Comparison of ENCODE assay signal across 8 mouse cellular contexts in the genomic region with DNA sequence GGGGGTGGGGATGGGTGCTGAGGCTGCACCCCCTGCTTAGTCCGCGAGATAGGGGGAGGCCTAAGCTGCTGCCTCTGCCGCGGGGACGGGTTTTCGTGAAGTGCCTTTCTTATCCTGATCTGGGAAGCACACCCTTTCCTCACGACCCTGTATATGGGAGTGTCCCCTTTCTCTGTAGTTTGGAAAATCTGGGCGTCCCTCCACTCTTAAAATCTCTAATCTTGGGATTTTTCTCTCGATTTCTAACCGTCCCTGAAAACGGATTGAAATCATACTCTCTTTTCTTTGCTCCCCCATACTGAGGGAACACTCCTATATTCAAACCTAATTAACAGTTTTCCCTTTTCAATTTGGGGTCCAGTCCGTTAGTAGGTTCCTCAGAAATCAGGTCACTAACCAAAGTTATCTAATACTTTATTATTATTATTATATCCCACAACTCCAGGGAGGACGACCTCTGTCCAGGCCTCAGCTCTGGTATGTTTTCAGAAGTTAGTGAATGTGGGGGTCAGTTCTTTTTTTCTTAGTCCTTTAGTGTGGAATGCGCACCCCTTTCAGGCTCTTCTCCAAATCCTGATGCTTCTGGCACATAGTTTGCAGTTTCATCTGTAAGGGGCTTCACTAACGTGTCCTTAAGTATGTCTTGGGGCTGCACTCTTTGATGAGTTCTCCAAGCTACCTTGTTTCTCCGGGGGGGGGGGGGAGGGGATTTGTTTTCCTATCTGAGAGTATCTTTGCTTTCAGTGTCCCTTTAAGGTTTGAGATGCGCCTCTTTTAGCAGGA. TPM values are rescaled to one million over a fixed set of nuclear protein-coding genes. Genes with fewer than 3 reads are reported as not detected.
DNase-seq lines count a peak whose midpoint lies in the region; ATAC-seq and TF ChIP-seq lines count a peak whose summit lies in the region.

No protein-coding gene starts in this region.

- H3K27me3 ChIP-seq in heart, embryonic 14.5 days (ENCODE audit: control insufficient read depth, insufficient read depth, low read length): no peaks in the 10 kb centered on the region
- no peaks in the 10 kb centered on the region for H3K27me3 ChIP-seq in hindbrain, embryonic 13.5 days
- H3K27me3 ChIP-seq in midbrain, embryonic 14.5 days (ENCODE audit: control insufficient read depth, insufficient read depth, low read length): no peaks in the 10 kb centered on the region

- no peak for ATAC-seq in heart, embryonic 14.5 days (ENCODE audit: insufficient number of reproducible peaks, insufficient read depth, low FRiP score, low read depth)
- ATAC-seq in hindbrain, embryonic 13.5 days (ENCODE audit: low FRiP score): no peak
- no peak for ATAC-seq in midbrain, embryonic 14.5 days (ENCODE audit: low FRiP score, low TSS enrichment)

- no peaks in the 10 kb centered on the region for H3K9me3 ChIP-seq in heart, embryonic 14.5 days (ENCODE audit: control insufficient read depth, low read length)
- no peaks in the 10 kb centered on the region for H3K9me3 ChIP-seq in hindbrain, embryonic 13.5 days
- no peaks in the 10 kb centered on the region for H3K9me3 ChIP-seq in midbrain, embryonic 14.5 days (ENCODE audit: control insufficient read depth, low read length)

- H3K4me2 ChIP-seq in heart, embryonic 14.5 days (ENCODE audit: low read length): peak overlapping the region; percentile 68
- peak overlapping the region; percentile 71 for H3K4me2 ChIP-seq in hindbrain, embryonic 13.5 days
- peak overlapping the region; percentile 80 for H3K4me2 ChIP-seq in midbrain, embryonic 14.5 days (ENCODE audit: low read length)

- 3% methylated on average over 17 of the region's 17 CpGs for WGBS in heart, embryonic 14.5 days
- 5% methylated on average over 17 of the region's 17 CpGs for WGBS in bone marrow, adult 2 months
- WGBS in hindbrain, embryonic 13.5 days: 5% methylated on average over 17 of the region's 17 CpGs
- 8% methylated on average over 17 of the region's 17 CpGs for WGBS in midbrain, embryonic 14.5 days

- TF ChIP-seq CTCF in bone marrow, adult 2 months (IDR thresholded peaks at IDR 0.05; ENCODE audit: control insufficient read depth, insufficient read depth, low read length): no peak

- H3K4me3 ChIP-seq in heart, embryonic 14.5 days (ENCODE audit: control insufficient read depth in 1 of 2, insufficient read depth in 1 of 2, low read depth in 1 of 2, low read length in 2 of 2): peak overlapping the region; percentile 62 to 63
- H3K4me3 ChIP-seq in bone marrow, adult 2 months (replicated peaks; ENCODE audit: control insufficient read depth, low read depth, low read length): peak overlapping the region; percentile 98
- H3K4me3 ChIP-seq in hindbrain, embryonic 13.5 days: peak overlapping the region; percentile 73
- H3K4me3 ChIP-seq in midbrain, embryonic 14.5 days (replicated peaks; ENCODE audit: low read depth, low read length): peak overlapping the region; percentile 75

- peaks cover 9 to 30% of the 10 kb centered on the region in 2 experiments; a peak in 3 of 4 replicates for H3K4me1 ChIP-seq in heart, embryonic 14.5 days (ENCODE audit: control insufficient read depth in 2 of 2, insufficient read depth in 2 of 2, low read length in 2 of 2)
- H3K4me1 ChIP-seq in bone marrow, adult 2 months (ENCODE audit: control insufficient read depth, insufficient read depth, low read length): peaks cover 1% of the 10 kb centered on the region; the same call in 1 of the 2 replicates
- peaks cover 38% of the 10 kb centered on the region for H3K4me1 ChIP-seq in hindbrain, embryonic 13.5 days (replicated peaks)
- peaks cover 7% of the 10 kb centered on the region for H3K4me1 ChIP-seq in midbrain, embryonic 14.5 days (ENCODE audit: control insufficient read depth, insufficient read depth, low read length)

- DNase-seq in heart, adult 18-20 months: no peak
- DNase-seq in midbrain, embryonic 14.5 days: peak; percentile 14
- DNase-seq in right cerebral cortex, adult 18-20 months: no peak
- no peak for DNase-seq in urinary bladder, postnatal 4 days (ENCODE audit: low spot score in 2 of 2)
- DNase-seq in layer of hippocampus, postnatal 36 days: no peak

- H3K9ac ChIP-seq in heart, embryonic 14.5 days (ENCODE audit: low read length): peak overlapping the region; percentile 86
- peak overlapping the region; percentile 87 for H3K9ac ChIP-seq in hindbrain, embryonic 13.5 days
- peak overlapping the region; percentile 78 for H3K9ac ChIP-seq in midbrain, embryonic 14.5 days (replicated peaks; ENCODE audit: low read length)

- H3K36me3 ChIP-seq in heart, embryonic 14.5 days (ENCODE audit: control insufficient read depth, insufficient read depth, low read length): 0 out of 2 replicates have a peak, but pooled peaks cover 8% of the 10 kb centered on the region
- H3K36me3 ChIP-seq in hindbrain, embryonic 13.5 days: peaks cover 3% of the 10 kb centered on the region; the same call in 1 of the 2 replicates
- peaks cover 8% of the 10 kb centered on the region; the same call in 1 of the 2 replicates for H3K36me3 ChIP-seq in midbrain, embryonic 14.5 days (ENCODE audit: control insufficient read depth, insufficient read depth, low read length)

- peak overlapping the region; percentile 60 to 96 for H3K27ac ChIP-seq in heart, embryonic 14.5 days (replicated peaks in 1 of 2; ENCODE audit: control insufficient read depth in 1 of 2, insufficient read depth in 1 of 2, low read depth in 2 of 2, low read length in 2 of 2)
- H3K27ac ChIP-seq in bone marrow, adult 2 months (ENCODE audit: control insufficient read depth, insufficient read depth, low read depth, low read length, poor library complexity): peak overlapping the region; percentile 99
- H3K27ac ChIP-seq in hindbrain, embryonic 13.5 days: peak overlapping the region; percentile 97
- H3K27ac ChIP-seq in midbrain, embryonic 14.5 days (replicated peaks; ENCODE audit: low read depth, low read length): peak overlapping the region; percentile 96

- no peak for TF ChIP-seq POLR2A in bone marrow, adult 2 months (IDR thresholded peaks at IDR 0.05; ENCODE audit: borderline replicate concordance, control insufficient read depth, low read depth, low read length)

RNA-seq across cellular contexts. Expression of a gene that starts 1.1 kb away (rescaled TPM):
- 44.6 and 51.3 TPM in 2 replicates for polyA plus RNA-seq in heart, embryonic 14.5 days (2014; fragmentation: Nextera tagmentation; extraction: Ambion mirVana)
- 10 to 100 TPM; 22.8 to 24.8 TPM for total RNA-seq in heart, adult 18-20 months (2021)
- 11.9 and 20.8 TPM in 2 replicates for polyA plus RNA-seq in bone marrow, adult 2 months (2011; ENCODE audit: insufficient read depth, insufficient read length, low replicate concordance, missing spikeins)
- 102 and 107 TPM in 2 replicates for polyA plus RNA-seq in hindbrain, embryonic 13.5 days (2015; fragmentation: Nextera tagmentation; extraction: Ambion mirVana)
- polyA plus RNA-seq in midbrain, embryonic 14.5 days (2014; fragmentation: Nextera tagmentation; extraction: Ambion mirVana): 110 and 120 TPM in 2 replicates
- 100 to 1,000 TPM in 1 of 2 experiments, 10 to 100 TPM in 1; 94.5 to 101 TPM for total RNA-seq in layer of hippocampus, postnatal 36 days (2021)

RNA-seq across cellular contexts. Expression of a gene that starts 17.3 kb away (rescaled TPM):
- polyA plus RNA-seq in heart, embryonic 14.5 days (2014; fragmentation: Nextera tagmentation; extraction: Ambion mirVana): 407 and 423 TPM in 2 replicates
- 100 to 1,000 TPM; 143 to 154 TPM for total RNA-seq in heart, adult 18-20 months (2021)
- 221 and 329 TPM in 2 replicates for polyA plus RNA-seq in bone marrow, adult 2 months (2011; ENCODE audit: insufficient read depth, insufficient read length, low replicate concordance, missing spikeins)
- 563 and 565 TPM in 2 replicates for polyA plus RNA-seq in hindbrain, embryonic 13.5 days (2015; fragmentation: Nextera tagmentation; extraction: Ambion mirVana)
- polyA plus RNA-seq in midbrain, embryonic 14.5 days (2014; fragmentation: Nextera tagmentation; extraction: Ambion mirVana): 484 and 514 TPM in 2 replicates
- 100 to 1,000 TPM; 318 to 371 TPM for total RNA-seq in layer of hippocampus, postnatal 36 days (2021)

RNA-seq across cellular contexts. Expression of a gene that starts 53.3 kb away (rescaled TPM):
- 63.8 and 64.8 TPM in 2 replicates for polyA plus RNA-seq in heart, embryonic 14.5 days (2014; fragmentation: Nextera tagmentation; extraction: Ambion mirVana)
- total RNA-seq in heart, adult 18-20 months (2021): 10 to 100 TPM; 93.7 to 97.1 TPM
- polyA plus RNA-seq in bone marrow, adult 2 months (2011; ENCODE audit: insufficient read depth, insufficient read length, low replicate concordance, missing spikeins): 13.1 and 24.7 TPM in 2 replicates
- polyA plus RNA-seq in hindbrain, embryonic 13.5 days (2015; fragmentation: Nextera tagmentation; extraction: Ambion mirVana): 30.0 and 35.7 TPM in 2 replicates
- polyA plus RNA-seq in midbrain, embryonic 14.5 days (2014; fragmentation: Nextera tagmentation; extraction: Ambion mirVana): 29.7 and 30.8 TPM in 2 replicates
- 10 to 100 TPM; 41.5 to 45.7 TPM for total RNA-seq in layer of hippocampus, postnatal 36 days (2021)

RNA-seq across cellular contexts. Expression of a gene that starts 53.5 kb away (rescaled TPM):
- polyA plus RNA-seq in heart, embryonic 14.5 days (2014; fragmentation: Nextera tagmentation; extraction: Ambion mirVana): 463 and 501 TPM in 2 replicates
- total RNA-seq in heart, adult 18-20 months (2021): 100 to 1,000 TPM; 383 to 389 TPM
- polyA plus RNA-seq in bone marrow, adult 2 months (2011; ENCODE audit: insufficient read depth, insufficient read length, low replicate concordance, missing spikeins): 109 and 111 TPM in 2 replicates
- polyA plus RNA-seq in hindbrain, embryonic 13.5 days (2015; fragmentation: Nextera tagmentation; extraction: Ambion mirVana): 443 and 462 TPM in 2 replicates
- polyA plus RNA-seq in midbrain, embryonic 14.5 days (2014; fragmentation: Nextera tagmentation; extraction: Ambion mirVana): 413 and 563 TPM in 2 replicates
- 100 to 1,000 TPM; 159 to 179 TPM for total RNA-seq in layer of hippocampus, postnatal 36 days (2021)
